Mouse (Mus musculus) heart, embryonic 11.5 days (tissue): ENCODE results near the gene Samd4b. TPM values are rescaled to one million over a fixed set of nuclear protein-coding genes. Genes with fewer than 3 reads are reported as not detected.

Experiments
- ATAC-seq: fragments of 200-750 bp; cut with Nextera tagmentation; replicated peaks from 2 replicates; pipeline ENCODE4 v1.8.0; 2017; ENCODE audit warnings: moderate library complexity; ENCODE audit not compliant: insufficient number of reproducible peaks, low FRiP score, low TSS enrichment
- H3K27ac ChIP-seq: fragments of 300-500 bp; sonication (generic); 2 replicates; pipeline ENCODE4 v1.5.1; 2014; ENCODE audit warnings: mild to moderate bottlenecking, low read depth, low read length
- H3K27me3 ChIP-seq: fragments of 300-500 bp; sonication (generic); 2 replicates; pipeline ENCODE4 v1.6.1; 2014; ENCODE audit warnings: mild to moderate bottlenecking, low read length, mixed read lengths; ENCODE audit not compliant: control insufficient read depth, insufficient read depth
- H3K36me3 ChIP-seq: fragments of 300-500 bp; sonication (generic); 2 replicates; pipeline ENCODE4 v1.6.1; 2014; ENCODE audit warnings: mild to moderate bottlenecking, low read length, moderate library complexity, mixed read lengths; ENCODE audit not compliant: control insufficient read depth, insufficient read depth
- H3K4me1 ChIP-seq: fragments of 300-500 bp; sonication (generic); 2 replicates; pipeline ENCODE4 v1.6.1; 2014; ENCODE audit warnings: low read length; ENCODE audit not compliant: control insufficient read depth, insufficient read depth
- H3K4me2 ChIP-seq: fragments of 300-500 bp; sonication (generic); 2 replicates; pipeline ENCODE4 v1.6.1; 2014; ENCODE audit warnings: mild to moderate bottlenecking, moderate library complexity
- H3K4me3 ChIP-seq: fragments of 300-500 bp; sonication (generic); 2 replicates; pipeline ENCODE4 v1.5.1; 2014; ENCODE audit warnings: low read depth, low read length
- H3K9ac ChIP-seq: fragments of 300-500 bp; sonication (generic); 2 replicates; pipeline ENCODE4 v1.6.1; 2014; ENCODE audit warnings: mild to moderate bottlenecking, low read depth, low read length, moderate library complexity
- H3K9me3 ChIP-seq: fragments of 300-500 bp; sonication (generic); replicated peaks from 2 replicates; pipeline ENCODE4 v1.6.1; 2016; ENCODE audit warnings: low read length; ENCODE audit not compliant: control insufficient read depth
- WGBS: fragments of 180-500 bp; shearing (Covaris S2); extraction: QIAGEN DNeasy Blood & Tissue Kit; methylation state at CpG from one replicate; pipeline ENCODE4 v1.1.7; 2014; ENCODE audit not compliant: insufficient replicate concordance; 5-methylcytosine and 5-hydroxymethylcytosine counted together
- polyA plus RNA-seq: library from polyadenylated mRNA; unstranded; fragments of >200 nt; fragmentation: Nextera tagmentation; extraction: Ambion mirVana; gene quantifications from 2 replicates; pipeline ENCODE4 v1.2.1, GENCODE M21; 2014

The Samd4b gene
- polyA plus RNA-seq, 1 experiment from 2014 or later: 22.8 TPM

DNA sequence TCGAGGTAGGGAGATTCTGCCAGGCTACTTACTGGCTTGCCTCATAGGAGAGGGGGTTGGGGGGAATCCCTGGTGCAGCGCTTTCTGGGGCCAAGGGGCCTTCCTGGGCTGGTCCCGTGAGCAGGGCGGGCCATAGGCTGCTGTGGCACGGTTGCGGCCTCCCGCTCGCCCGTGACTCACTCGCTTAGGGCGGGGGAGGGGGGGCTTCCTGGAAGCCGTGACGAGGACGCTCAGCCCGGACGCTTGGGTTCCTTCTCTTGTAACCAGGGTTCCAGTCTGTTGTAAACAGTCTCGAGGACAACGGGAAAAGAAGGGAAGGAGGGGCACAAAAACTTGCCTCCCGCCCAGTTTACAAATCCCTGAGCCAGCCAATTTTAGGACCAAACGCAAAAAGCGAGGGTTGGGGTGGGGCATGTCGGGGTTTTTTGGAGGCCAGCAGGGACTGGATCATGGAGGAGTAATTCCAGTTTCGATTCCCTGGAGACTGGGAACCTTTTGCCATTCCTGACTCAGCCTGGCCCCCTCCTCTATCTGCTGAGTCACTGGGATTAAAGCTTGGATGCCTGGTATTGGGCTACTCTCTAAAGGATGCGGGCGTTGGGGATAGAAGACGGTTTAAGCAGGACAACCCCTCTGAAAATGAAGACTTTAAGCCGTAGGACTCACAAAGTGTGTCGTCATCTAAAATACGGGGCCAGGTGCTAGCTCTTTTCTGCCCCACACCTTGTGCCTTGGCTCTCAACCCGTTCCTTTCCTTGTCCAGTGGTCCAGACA lies 216.7 kb downstream of the Samd4b start:
- peaks cover 58% of the 10 kb centered on the region for H3K4me1 ChIP-seq
- peak overlapping the region; percentile 73 for H3K9ac ChIP-seq
- H3K9me3 ChIP-seq: no peaks in the 10 kb centered on the region
- peak overlapping the region; percentile 35 for H3K4me3 ChIP-seq
- H3K27ac ChIP-seq: peak overlapping the region; percentile 98
- ATAC-seq: peak; percentile 43; the same call in 1 of the 2 replicates
- no peaks in the 10 kb centered on the region for H3K27me3 ChIP-seq
- peak overlapping the region; percentile 67 for H3K4me2 ChIP-seq
- no peaks in the 10 kb centered on the region for H3K36me3 ChIP-seq
- 4% methylated on average over 30 of the region's 30 CpGs for WGBS

DNA sequence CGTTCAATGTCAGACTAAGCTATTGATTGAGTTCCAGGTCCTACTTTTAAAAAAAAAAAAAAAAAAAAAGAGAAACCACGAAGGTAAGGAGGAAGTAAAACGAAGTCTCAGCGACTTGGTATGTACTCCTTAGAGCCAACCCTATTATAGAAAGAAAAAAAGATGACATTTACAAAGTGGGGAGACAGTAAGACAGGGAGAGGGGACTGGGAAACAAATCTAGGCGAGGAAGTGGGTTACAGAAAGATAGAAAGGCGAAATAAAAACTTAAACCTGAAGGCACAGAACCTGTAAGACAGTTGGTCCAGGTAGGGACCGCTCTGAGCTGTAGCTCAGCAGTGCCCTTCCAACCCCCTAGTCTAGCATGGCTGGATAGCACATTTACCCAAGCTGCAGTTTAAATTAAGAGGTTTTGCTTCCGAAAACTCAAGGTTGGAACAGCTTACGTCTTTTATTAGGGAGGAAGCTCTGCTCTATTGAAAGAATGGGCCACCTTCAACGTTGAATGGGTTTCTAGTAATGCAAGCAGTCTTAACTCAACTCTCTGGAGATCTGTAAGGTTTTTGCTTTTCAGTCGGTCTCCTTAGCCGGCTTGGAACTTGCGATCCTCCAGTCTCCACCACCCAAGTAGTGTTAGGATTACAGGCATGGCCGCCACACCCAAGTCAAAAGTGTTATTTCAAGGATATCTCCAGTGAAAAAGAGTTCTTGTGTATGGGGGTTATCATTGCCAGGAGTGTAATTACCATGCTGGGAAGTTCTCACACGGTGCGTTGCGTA lies 217.5 kb downstream of the Samd4b start, which contains the start of gene Zfp36:
Zfp36 (minus strand) TSS at position 17 of the 780 bp plus-strand sequence.
- no peak for ATAC-seq
- 43% methylated on average over 17 of the region's 17 CpGs for WGBS
- peak within 1 kb of the TSS; percentile 89 for H3K9ac ChIP-seq
- peak within 1 kb of the TSS; percentile 78 for H3K4me3 ChIP-seq
- no peaks in the 10 kb centered on the region for H3K9me3 ChIP-seq
- H3K36me3 ChIP-seq: no peaks in the 10 kb centered on the region
- H3K27me3 ChIP-seq: no peaks in the 10 kb centered on the region
- peaks cover 63% of the 10 kb centered on the region for H3K4me1 ChIP-seq
- H3K27ac ChIP-seq: peak within 1 kb of the TSS; percentile 98
- peak within 1 kb of the TSS; percentile 96 for H3K4me2 ChIP-seq

DNA sequence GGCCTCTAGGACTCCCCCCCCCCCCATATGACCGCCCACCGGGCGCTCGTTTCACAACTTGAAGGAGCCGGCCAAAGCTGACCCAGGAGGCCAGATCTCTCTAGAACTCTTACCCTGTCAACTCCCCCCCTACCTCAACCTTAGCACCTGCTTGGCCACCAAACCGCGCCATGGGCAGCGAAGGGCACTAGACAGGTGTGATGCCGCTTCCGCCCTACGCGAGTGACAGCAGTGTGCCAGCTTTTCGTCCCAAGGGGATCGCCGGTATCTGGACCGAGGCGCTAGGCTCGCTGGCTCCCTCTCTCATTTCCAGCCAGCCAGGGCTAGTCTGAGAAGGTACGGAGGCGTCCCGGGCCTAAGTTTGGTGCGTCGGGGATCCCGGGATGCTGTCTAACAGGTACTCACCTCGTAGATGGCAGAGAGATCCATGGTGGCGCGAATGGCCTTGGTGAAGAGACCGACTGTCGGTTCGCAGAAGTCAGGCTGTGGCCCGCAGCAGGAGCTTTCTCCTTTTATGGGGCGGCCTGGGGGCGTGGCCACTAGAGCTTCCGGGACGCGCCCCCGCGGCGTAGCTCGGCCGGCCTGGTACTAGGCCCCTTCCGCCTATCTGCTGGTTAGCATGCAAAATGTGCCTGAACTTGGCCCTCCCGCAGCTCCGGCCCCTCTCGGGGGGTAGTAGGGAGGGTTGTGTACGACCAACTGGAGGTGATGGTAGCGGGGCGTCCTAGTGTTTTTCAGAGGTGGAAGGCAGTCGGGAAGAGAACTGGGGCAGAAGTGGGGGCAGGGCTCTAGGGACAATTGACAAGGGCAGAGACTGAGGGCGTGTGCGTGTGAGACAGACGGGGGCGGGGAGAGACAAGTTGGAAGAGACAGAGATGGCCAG lies 218.9 kb downstream of the Samd4b start:
- under 1% methylated on average over 53 of the region's 53 CpGs for whole genome bisulfite sequencing

DNA sequence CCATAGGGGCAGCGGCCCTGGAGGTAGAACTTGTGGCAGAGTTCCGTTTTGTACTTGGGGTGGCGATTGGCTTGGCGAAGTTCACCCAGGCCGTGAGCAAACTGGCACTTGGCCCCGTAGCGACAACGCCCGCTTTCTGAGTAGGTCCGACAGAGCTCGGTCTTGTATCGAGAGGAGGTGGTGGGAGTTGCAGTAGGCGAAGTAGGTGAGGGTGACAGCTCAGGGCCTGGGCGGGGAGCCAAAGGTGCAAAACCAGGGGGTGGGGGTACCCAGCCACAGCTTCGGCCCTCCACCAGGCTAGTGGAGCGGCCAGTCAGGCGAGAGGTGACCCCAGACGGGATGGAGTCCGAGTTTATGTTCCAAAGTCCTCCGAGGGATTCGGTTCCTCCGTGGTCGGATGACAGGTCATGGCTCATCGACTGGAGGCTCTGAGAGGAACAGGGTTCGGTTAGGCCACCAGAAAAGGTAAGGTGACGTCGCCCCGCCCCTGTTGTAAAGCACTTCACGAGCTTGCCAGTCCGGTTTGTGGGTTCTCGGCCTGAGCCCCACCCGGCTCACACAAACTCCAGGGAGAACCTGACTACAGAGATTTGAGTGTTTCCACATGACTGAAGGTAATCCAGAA lies 219.8 kb downstream of the Samd4b start:
- Histone ChIP-seq H3K4me2 (peak overlapping the region; percentile 96), H3K4me1 (peaks cover 62% of the 10 kb centered on the region), H3K4me3 (peak overlapping the region; percentile 78), H3K36me3 (no peaks in the 10 kb centered on the region), H3K9me3 (no peaks in the 10 kb centered on the region), H3K9ac (peak overlapping the region; percentile 89), H3K27ac (peak overlapping the region; percentile 89), H3K27me3 (no peaks in the 10 kb centered on the region)
- ATAC-seq: no peak
- WGBS: 30% methylated on average over 30 of the region's 32 CpGs

More for the DNA sequence above, 218.9 kb downstream of the Samd4b start:
- peak overlapping the region; percentile 89 for H3K27ac ChIP-seq
- peak; percentile 64 for ATAC-seq
- no peaks in the 10 kb centered on the region for H3K27me3 ChIP-seq
- peak overlapping the region; percentile 78 for H3K4me3 ChIP-seq
- peaks cover 67% of the 10 kb centered on the region for H3K4me1 ChIP-seq
- H3K36me3 ChIP-seq: no peaks in the 10 kb centered on the region
- H3K4me2 ChIP-seq: peak overlapping the region; percentile 96
- no peaks in the 10 kb centered on the region for H3K9me3 ChIP-seq
- H3K9ac ChIP-seq: peak overlapping the region; percentile 89

DNA sequence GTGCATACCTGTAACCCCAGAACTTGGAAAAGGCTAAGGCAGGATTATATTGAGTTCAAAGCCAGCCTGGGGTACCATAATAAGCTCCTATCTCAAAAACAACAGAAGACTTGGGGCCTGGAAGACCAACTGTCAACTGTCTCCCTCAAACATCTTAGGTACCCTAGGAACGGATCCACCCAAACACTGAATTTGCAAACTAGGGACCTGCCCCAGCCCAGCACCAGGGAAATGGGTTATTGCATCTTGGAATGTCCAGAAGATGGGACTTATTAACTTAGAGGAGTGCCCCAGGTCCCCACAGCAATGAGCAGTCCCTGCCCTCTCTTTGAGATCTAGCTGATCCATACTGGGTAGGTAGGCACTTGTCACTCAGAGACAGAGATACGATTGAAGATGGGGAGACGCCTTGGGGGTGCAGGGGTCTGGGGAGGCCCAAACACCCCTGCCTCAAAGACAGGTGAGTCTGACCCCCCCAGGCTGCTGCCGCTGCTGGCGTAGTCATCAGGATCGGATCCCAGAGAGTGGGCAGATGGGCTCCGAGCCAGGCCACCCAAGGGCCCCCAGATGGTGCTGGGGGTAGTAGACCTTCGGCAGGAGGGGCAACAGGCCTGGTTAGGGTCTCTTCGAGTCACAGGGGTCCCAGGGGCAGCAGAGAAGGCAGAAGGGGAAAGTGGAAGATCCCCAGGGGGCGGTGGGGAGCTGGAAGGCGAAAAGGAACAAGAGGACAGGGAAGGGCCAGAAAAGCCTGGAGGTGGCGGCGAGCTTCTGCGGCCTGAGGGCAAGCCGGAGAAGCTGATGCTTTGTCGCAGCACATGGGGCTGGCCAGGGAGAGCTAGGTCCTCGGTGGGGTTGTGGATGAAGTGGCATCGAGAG lies 220.5 kb downstream of the Samd4b start:
- no peaks in the 10 kb centered on the region for H3K27me3 ChIP-seq
- peaks cover 55% of the 10 kb centered on the region for H3K4me1 ChIP-seq
- 65% methylated on average over 18 of the region's 18 CpGs for WGBS
- peak overlapping the region; percentile 89 for H3K27ac ChIP-seq
- ATAC-seq: no peak
- H3K9me3 ChIP-seq: no peaks in the 10 kb centered on the region
- H3K9ac ChIP-seq: peak overlapping the region; percentile 89
- H3K4me3 ChIP-seq: peak overlapping the region; percentile 78
- peak overlapping the region; percentile 96 for H3K4me2 ChIP-seq
- H3K36me3 ChIP-seq: no peaks in the 10 kb centered on the region

DNA sequence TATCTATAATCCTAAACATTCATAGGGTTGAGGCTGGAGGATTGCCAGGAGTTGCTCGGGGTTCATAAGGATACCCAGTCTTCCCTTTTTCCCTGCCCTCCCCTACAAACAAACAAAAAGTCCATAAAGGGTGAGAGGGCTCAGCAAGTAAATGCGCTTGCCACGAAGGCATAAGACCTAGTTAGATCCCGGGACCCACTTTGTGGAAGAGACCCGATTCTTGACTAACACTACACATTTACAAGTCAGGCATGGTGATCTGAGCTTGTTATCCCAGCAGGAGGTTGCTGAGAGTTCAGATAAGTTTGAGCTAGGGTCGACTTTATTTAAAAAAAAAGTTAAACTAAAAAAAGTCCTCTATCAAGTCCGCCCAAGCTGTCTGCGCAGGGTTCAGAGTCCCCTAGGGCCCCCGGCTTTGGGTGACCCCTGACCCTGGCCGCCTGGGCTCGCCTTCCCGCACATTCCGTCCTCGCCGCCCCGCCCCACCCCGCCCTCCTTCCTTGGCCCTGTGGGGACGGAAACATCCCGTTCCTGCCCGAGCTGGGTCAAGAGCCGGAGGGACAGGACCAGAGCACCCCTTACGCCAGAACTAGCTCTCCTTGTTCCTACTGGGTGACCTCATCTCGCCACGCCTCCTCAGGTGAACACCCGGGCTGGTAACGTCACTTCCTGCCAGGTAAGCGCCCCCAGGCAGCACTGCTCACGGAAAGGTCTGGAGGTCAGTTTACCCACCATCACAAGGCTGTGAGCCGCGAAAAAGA lies 221.8 kb downstream of the Samd4b start:
- WGBS: 2% methylated on average over 30 of the region's 30 CpGs
- Histone ChIP-seq H3K27me3 (no peaks in the 10 kb centered on the region), H3K27ac (peak overlapping the region; percentile 99), H3K4me3 (peak overlapping the region; percentile 44), H3K4me2 (peak overlapping the region; percentile 96), H3K36me3 (no peaks in the 10 kb centered on the region), H3K4me1 (peaks cover 46% of the 10 kb centered on the region), H3K9ac (peak overlapping the region; percentile 91), H3K9me3 (no peaks in the 10 kb centered on the region)
- ATAC-seq: no peak
